Mouse (Mus musculus): Measurements from ENCODE around the gene Farp1.

DNA sequence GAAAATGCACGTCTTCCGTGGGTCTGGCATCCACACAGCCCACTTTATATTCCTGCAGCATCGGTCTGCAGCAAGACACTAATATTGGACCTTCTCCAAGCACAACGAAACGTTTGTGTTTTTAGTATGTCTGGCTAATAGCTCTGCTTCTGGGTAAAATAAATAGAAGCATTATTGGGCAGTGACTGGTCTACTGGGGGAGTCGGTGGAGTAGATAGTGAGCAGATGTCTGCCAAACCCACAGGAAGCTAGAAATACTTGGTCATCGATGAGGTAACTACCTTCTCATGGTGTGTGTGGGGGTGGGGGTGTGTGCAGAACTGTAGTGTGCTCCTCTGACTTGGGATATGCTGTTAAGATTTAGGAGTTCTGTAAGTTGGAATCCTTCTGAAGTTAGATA is 2.3 kb downstream of the Farp1 start:
- TF ChIP-seq POLR2A (IDR thresholded peaks at IDR 0.05; ENCODE audit: extremely low read depth, insufficient read depth, low read length) = no peak
- TF ChIP-seq CTCF (IDR thresholded peaks at IDR 0.05; ENCODE audit: low read depth, low read length) = no peak
